Mouse (Mus musculus): ENCODE results near the gene Arhgef2.

Gene Arhgef2

GRCm38 (mm10) chr3:88620992-88621536, 15.3 kb downstream of the Arhgef2 start:
- DNase-seq (ENCODE audit: low spot score in 2 of 2): peak; percentile 61 to 71

- DNase-seq (ENCODE audit: low spot score in 2 of 2): no peak
Observed at GRCm38 (mm10) chr3:88621537-88622112, 15.9 kb downstream of the Arhgef2 start.

- no peak for DNase-seq (ENCODE audit: low spot score in 2 of 2)
Observed at GRCm38 (mm10) chr3:88622113-88622940, 16.6 kb downstream of the Arhgef2 start.

DNA sequence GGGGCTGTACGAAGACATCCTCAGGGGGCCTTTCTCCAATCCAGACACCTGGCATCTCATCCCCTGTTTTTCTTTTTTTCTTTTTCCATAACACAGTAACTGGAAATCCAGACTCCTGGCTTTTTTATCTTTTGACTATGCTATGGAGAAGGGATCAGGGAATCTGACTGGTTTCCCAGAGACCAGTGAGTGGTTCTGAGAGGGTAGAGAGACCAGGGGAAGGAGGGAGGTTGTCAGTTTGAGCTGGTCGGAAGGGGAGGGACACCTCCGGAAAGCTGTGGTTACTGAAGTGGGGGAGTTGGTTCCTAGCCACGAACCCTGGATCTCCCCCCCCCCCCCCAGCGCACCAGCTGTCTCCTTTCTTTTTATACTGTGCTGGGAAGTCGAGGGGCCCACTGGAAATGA, 17.2 kb downstream of the Arhgef2 start:
- no peak for DNase-seq (ENCODE audit: low spot score in 2 of 2)

DNA sequence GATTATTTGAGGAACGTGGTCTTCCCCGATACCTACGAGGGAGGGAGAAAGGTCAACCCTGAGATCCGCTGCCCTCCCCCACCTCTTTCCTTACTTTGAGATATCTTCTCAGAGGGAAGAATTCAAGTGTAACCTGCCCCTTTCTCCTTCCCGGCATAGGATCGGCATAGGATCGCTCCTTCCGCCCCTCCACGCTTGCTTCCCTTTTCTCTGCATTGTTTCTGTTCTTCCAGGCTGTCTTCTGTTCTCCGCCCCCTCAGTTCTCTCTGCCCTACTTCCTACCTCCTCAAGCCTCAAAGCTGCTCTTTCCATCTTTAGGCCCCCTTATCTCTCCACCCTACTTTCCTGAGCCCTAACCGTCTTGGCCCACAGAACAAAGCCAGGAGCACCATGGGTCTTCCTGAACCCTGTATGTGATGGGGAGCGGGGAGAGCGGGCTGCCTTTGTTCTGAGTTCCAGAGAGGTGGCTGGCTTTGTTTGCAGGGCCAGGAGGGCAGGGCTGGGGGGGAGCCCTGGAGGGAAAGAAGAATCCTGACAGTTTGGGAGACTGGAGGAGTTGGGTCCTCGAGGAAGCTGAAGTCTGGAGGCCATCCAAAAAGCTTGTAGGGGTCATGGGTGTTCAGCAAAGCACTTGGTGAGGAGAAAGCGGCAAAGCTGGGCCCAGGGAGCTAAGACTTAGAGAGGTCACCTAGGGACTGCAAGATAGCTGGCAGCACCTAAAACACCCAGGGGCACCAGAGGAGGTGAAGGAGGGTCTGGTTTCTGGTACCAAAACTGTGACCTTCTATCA, 17.8 kb downstream of the Arhgef2 start:
- no peak for DNase-seq (ENCODE audit: low spot score in 2 of 2)

GRCm38 (mm10) chr3:88624324-88624723, 18.6 kb downstream of the Arhgef2 start:
- no peak for DNase-seq (ENCODE audit: low spot score in 2 of 2)

DNA sequence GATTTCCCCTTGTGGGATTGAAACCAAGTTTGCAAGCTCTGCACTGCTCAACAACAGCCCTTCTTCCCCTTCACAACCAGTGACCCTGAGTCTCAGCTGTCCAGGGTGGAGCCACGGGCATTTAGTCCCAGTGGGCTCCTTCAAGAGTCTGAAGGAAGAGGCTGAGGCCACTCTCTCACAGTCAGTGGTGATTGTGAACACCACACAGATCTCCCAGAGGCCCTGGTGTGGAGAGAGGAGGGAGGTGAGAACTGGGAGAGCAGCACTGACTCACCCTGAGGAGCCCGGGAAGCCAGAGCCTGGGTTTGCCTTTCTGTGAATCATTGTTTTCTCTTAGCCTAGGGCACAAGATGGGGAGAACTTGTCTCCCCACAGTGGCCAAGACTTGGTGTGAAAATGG, 19.2 kb downstream of the Arhgef2 start:
- DNase-seq (ENCODE audit: low spot score in 2 of 2): no peak

DNA sequence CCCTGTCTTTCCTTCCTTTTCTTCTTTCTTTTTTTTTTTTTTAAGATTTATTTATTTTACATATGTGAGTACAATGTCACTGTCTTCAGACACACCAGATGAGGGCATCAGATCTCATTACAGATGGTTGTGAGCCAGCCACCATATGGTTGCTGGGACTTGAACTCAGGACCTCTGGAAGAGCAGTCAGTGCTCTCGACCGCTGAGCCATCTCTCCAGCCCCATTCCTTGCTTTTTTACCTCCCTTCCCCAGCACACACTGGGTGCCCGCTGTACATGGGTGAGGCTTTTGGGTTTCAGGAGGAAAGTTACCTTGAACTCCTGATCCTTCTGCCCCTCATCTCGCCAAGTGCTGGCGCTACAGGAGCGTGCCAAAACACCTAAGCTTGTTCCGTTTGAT, 19.8 kb downstream of the Arhgef2 start:
- DNase-seq (ENCODE audit: low spot score in 2 of 2): no peak

DNA sequence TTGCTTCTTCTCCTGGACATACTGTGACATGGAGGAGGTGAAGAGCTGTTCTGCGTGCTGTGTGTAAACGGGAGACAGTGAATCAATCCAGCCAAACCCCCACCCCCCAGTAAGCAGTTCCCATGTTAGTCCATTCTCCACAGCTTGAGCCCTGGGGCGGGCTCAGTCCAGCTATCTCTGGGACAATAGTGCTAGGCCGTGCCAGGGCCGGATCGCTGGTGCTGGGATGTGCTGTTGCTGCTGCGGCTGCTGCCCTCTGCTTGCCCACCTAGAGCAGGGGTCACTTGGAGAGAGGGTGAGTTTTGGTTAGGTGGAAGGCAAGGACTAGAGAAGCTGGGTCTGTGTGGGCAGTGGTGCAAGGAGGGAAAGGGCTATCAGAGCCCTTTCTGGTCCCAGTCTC, 20.6 kb downstream of the Arhgef2 start:
- no peak for DNase-seq (ENCODE audit: low spot score in 2 of 2)

GRCm38 (mm10) chr3:88627114-88627513, 21.3 kb downstream of the Arhgef2 start:
- DNase-seq (ENCODE audit: low spot score in 2 of 2): no peak

DNA sequence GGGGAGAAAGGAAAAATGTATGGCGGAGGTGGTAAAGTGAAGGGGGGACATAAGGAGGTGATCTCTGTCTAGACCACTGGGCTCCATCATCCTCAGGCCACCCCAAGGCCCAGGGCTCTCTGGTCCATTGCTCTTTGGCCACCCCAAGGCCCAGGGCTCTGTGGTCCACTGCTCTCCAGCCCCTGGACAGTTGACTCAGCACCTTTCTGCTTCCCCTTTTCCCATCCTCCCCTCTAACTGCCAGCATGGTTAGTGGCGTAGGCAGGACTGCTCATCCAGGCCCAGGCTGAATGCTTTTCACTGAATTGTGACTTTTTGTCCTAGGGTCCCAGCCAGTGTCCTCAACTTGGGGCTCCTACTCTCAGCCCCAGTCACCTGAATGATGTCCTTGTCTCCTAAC, 21.8 kb downstream of the Arhgef2 start:
- no peak for DNase-seq (ENCODE audit: low spot score in 2 of 2)

- DNase-seq (ENCODE audit: low spot score in 2 of 2): no peak
Observed at GRCm38 (mm10) chr3:88628766-88629165, 23.0 kb downstream of the Arhgef2 start.

DNA sequence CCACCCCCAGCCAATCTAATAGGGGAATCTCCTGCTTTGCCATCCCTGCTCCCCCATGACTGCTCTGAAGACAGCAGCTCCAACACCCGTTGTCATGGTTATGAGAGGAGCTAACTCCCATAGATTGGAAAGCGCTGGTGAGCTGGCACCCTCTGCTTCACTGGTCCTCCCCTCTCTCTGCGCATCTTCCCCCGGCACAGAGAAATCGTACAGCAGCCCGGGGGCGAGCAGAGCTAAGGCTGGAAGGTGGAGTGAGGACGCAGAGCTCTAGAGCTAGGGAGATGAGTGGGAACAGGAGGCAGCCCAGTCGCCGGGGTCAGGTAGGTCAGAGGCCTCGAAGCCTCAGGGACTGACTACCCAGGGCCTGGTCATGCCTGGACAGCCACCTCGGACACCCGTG, 23.5 kb downstream of the Arhgef2 start:
- DNase-seq (ENCODE audit: low spot score in 2 of 2): no peak

GRCm38 (mm10) chr3:88630018-88630417, 24.3 kb downstream of the Arhgef2 start:
- DNase-seq (ENCODE audit: low spot score in 2 of 2): no peak

DNA sequence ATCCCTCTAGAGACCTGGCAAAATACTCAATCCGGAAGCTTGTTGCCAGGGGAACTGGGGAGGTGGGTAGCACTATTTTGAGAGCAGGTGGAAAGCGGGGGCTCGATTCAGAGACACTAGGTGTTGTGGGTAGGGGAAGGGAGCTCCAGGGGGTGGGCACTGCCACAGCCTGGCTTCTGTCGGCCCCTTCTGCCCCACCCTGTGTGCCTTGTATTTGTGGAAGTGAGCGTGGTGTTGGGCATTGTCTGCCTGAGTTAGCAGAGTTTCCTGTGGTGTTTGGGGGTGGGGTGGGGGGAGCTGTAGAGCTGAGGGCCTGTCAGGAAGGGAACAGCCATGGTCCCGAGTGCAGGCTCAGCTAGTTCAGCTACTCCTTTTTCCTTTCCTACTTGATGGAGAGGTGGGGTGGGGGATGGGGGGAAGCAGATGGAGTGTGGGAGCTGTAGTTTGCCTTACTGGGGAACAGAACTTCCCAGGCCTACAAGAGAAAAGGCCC, 25.1 kb downstream of the Arhgef2 start:
- no peak for DNase-seq (ENCODE audit: low spot score in 2 of 2)

DNA sequence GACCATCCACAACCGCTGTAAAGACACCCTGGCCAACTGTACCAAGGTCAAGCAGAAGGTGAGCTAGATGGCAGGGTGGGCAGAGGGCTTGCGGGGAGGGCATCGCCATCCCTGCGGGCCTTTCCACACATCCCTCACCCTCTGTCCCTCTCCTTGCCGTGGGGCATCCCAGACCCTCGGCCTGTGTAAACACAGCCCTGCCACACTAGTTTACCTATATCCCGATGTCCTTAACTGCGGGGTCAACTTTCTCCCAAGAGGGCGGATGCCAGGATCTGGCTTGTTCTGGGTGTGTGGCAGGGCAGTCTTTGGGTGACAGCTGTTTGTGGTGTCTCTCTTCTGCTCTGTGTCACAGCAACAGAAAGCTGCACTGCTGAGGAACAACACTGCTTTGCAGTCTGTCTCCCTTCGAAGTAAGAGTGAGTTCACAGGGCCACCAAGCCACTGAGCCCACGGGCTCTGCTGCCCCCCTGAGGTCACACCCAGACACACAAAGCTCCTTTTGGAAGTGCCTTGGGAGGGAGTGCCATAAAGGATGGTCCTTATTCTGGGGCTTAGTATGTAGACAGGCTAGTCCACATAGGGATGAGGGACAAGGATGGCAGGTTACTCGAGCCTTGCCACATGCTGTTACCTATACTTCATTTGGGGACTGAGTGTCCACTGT, 26.3 kb downstream of the Arhgef2 start:
- no peak for DNase-seq (ENCODE audit: low spot score in 2 of 2)

- no peak for DNase-seq (ENCODE audit: low spot score in 2 of 2)
Observed at GRCm38 (mm10) chr3:88633056-88633455, 27.3 kb downstream of the Arhgef2 start.

DNA sequence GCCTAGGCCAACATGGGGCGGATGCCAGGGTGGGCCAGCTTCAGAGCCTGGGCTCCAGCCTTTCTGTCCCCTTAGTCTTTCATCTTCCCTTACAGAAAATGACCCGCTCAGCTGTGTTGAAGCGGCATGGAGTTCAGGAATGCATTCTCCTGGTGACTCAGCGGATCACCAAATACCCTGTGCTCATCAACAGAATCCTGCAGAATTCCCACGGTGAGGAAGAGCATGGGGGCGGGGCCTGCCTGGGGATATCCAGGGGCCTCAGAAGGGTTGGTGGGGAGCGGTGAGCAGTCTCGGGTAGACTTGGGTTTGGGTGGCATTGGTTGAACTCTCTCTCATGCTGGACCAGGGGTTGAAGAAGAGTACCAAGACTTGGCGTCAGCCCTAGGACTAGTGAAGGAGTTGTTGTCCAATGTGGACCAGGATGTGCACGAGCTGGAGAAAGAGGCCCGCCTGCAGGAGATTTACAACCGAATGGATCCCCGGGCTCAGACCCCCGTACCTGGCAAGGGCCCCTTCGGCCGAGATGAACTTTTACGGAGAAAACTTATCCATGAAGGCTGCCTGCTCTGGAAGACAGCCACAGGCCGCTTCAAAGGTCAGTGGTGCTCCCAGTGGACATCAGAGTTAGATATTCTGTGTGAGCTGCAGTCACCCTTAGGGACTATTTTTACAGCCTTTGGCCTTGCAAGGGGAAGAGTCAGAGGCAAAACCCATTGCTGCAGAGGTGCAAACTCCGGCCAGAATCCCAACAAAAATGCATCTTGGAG, 29.9 kb downstream of the Arhgef2 start:
- DNase-seq (ENCODE audit: low spot score in 2 of 2): no peak

DNA sequence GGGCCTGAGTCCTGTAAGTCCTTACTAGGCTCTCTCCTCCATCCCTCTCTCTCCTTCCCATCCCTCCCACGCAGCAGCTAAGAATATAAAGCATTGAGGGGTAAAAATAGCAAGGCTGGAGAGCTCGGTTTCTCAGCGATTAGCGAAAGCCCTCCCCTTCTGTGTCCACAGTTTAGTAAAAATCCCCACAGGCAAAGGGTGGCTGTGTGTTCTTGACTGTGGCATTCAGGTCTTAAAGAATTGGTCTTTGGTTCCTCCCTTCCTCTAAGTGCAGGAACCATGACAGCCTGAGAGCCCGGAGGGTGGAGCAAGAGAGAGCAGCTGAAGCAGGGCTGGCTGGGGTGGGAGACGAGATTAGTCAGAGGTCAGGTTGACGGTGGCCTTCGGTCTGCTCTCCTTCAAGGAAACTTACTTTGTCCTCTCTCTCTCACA, 30.8 kb downstream of the Arhgef2 start:
- no peak for DNase-seq (ENCODE audit: low spot score in 2 of 2)

DNA sequence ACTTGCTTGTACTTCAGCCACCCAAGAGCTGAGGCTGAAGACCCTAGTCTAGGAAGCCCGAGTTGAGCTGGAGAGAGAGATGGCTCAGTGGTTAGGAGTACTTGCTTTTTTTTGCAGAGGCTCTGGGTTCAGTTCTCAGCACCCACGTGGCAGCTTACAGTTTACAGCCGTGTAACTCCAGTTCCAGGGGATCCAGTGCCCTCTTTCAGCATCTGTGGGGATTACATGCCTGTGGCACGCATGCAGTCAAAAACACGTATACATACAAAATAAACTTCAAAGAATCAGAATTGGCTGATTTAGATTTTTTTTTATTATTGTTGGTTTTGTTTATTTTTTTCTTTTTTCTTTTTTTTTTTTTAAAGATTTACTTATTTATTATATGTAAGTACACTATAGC, 31.4 kb downstream of the Arhgef2 start:
- no peak for DNase-seq (ENCODE audit: low spot score in 2 of 2)

DNA sequence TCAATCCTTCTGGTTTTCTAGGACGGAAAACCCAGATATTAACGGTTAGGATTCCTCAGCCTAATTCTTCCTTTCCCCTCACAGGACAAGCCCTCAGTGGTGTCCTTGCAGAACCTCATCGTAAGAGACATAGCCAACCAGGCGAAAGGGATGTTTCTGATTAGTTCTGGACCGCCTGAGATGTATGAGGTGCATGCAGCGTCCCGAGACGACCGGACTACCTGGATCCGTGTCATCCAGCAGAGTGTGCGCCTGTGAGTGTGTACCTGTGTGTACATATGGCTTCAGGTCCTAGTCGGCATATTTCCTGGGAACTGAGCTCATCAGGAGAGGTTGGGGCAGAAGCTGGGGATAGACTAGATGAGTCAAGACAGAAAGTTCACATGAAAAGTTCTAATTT, 33.5 kb downstream of the Arhgef2 start:
- DNase-seq (ENCODE audit: low spot score in 2 of 2): no peak

Data from spleen, postnatal 14 days (tissue).